Mouse (Mus musculus): ENCODE measurements around the gene Calm2. TPM values are rescaled to one million over a fixed set of nuclear protein-coding genes. Genes with fewer than 3 reads are reported as not detected.

Gene Calm2
- polyA plus RNA-seq (2012; rRNA removed), result 57.1 and 57.3 TPM in 2 replicates

DNA sequence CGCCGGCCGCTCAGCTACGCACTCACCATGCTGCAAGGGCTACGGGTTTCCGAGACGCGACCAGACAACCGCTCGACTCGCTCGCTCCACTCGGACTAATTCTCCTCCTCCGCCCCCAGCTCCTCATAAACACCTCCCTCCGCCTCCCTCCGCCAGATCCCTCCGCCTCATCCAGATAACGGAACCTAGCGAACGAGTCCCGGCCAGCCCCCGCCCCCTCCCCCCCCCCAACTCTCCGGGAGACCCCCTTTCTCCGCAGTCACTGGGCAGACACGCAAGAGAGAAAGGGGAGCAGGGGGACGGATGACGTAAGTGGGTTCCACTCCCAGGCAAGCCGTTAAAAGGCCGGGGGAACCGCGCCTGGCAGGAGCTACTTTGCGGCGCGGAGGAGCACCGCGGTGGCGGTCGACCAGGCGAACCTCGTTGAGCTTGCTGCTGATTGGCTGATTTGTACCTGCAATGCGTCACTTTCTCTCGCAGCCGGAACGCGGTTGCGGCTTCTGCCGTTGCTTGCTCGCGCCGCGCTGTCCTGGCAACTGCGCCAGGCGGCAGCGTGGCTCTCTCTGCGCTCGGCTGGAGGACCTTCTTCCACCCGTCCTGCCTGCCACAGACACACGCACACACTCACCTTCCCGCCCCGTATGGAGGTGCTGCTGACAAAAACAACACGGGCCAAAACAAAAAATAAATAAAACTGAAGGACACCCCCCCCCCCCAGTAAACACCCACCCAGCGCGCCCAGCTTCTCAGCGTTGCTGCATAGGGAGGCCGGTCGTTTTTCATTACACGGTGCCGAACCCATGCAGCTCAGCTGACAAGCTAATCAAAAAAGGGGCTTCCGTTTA, at the start of gene Calm2:
Gene Calm2, minus strand, starts transcription at position 169 of the 845 bp plus-strand sequence.
- Histone ChIP-seq H3K4me3 (ENCODE audit: control insufficient read depth, insufficient read depth, low read length) (peak within 1 kb of the TSS; percentile 74), H3K4me1 (replicated peaks; ENCODE audit: control insufficient read depth, insufficient read depth, low read length) (peaks cover 5% of the 10 kb centered on the region), H3K36me3 (ENCODE audit: control insufficient read depth, insufficient read depth, low read length) (no peaks in the 10 kb centered on the region), H3K27me3 (ENCODE audit: control insufficient read depth, insufficient read depth, low read length) (no peaks in the 10 kb centered on the region), H3K27ac (ENCODE audit: control insufficient read depth, insufficient read depth, low read length) (peak within 1 kb of the TSS; percentile 87)
- WGBS, result under 1% methylated on average over 69 of the region's 69 CpGs
- DNase-seq, result peak; percentile 97
- TF ChIP-seq CTCF (IDR thresholded peaks at IDR 0.05; ENCODE audit: borderline replicate concordance, control insufficient read depth, extremely low read depth, insufficient read depth, low read length, poor library complexity) (no peak), POLR2A (IDR thresholded peaks at IDR 0.05; ENCODE audit: control insufficient read depth, extremely low read depth, insufficient read depth, low read length, poor library complexity) (peak; percentile 99)

DNA sequence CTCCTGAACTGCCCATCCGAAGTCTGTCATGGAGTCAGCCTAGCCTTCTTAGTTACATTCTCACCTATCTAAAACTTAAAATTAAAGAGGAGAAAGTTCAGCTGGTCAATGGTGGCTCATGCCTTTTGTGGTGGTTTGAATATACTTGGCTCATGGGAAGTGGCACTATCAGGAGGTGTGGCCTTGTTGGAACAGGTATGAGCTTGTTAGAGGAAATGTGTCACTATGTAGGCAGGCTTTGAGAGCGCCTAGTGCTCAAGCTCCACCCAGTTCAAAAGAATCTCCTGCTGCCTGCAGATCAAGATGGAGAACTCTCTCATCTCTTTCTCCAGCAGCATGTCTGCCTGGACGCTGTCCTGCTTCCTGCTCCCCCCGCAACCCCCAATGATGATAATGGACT, 48.8 kb upstream of the Calm2 start:
- H3K4me1 ChIP-seq (replicated peaks; ENCODE audit: control insufficient read depth, insufficient read depth, low read length), result no peaks in the 10 kb centered on the region
- H3K27me3 ChIP-seq (ENCODE audit: control insufficient read depth, insufficient read depth, low read length), result no peaks in the 10 kb centered on the region
- no peak overlapping the region for H3K27ac ChIP-seq (ENCODE audit: control insufficient read depth, insufficient read depth, low read length)
- 95% methylated on average over 4 of the region's 4 CpGs for WGBS
- no peak for TF ChIP-seq CTCF (IDR thresholded peaks at IDR 0.05; ENCODE audit: borderline replicate concordance, control insufficient read depth, extremely low read depth, insufficient read depth, low read length, poor library complexity)
- no peak for TF ChIP-seq POLR2A (IDR thresholded peaks at IDR 0.05; ENCODE audit: control insufficient read depth, extremely low read depth, insufficient read depth, low read length, poor library complexity)
- no peak overlapping the region for H3K4me3 ChIP-seq (ENCODE audit: control insufficient read depth, insufficient read depth, low read length)
- H3K36me3 ChIP-seq (ENCODE audit: control insufficient read depth, insufficient read depth, low read length), result no peaks in the 10 kb centered on the region
- no peak for DNase-seq

GRCm38 (mm10) chr17:87494310-87494709, 47.6 kb upstream of the Calm2 start:
- Histone ChIP-seq H3K4me3 (ENCODE audit: control insufficient read depth, insufficient read depth, low read length) (no peak overlapping the region), H3K27me3 (ENCODE audit: control insufficient read depth, insufficient read depth, low read length) (no peaks in the 10 kb centered on the region), H3K4me1 (replicated peaks; ENCODE audit: control insufficient read depth, insufficient read depth, low read length) (no peaks in the 10 kb centered on the region), H3K27ac (ENCODE audit: control insufficient read depth, insufficient read depth, low read length) (no peak overlapping the region), H3K36me3 (ENCODE audit: control insufficient read depth, insufficient read depth, low read length) (no peaks in the 10 kb centered on the region)
- TF ChIP-seq POLR2A (IDR thresholded peaks at IDR 0.05; ENCODE audit: control insufficient read depth, extremely low read depth, insufficient read depth, low read length, poor library complexity), result no peak
- WGBS, result 98% methylated on average over 4 of the region's 4 CpGs
- no peak for DNase-seq

- no peak overlapping the region for H3K4me3 ChIP-seq (ENCODE audit: control insufficient read depth, insufficient read depth, low read length)
- no peaks in the 10 kb centered on the region for H3K36me3 ChIP-seq (ENCODE audit: control insufficient read depth, insufficient read depth, low read length)
- H3K27me3 ChIP-seq (ENCODE audit: control insufficient read depth, insufficient read depth, low read length), result no peaks in the 10 kb centered on the region
- DNase-seq, result no peak
- TF ChIP-seq CTCF (IDR thresholded peaks at IDR 0.05; ENCODE audit: borderline replicate concordance, control insufficient read depth, extremely low read depth, insufficient read depth, low read length, poor library complexity) (no peak), POLR2A (IDR thresholded peaks at IDR 0.05; ENCODE audit: control insufficient read depth, extremely low read depth, insufficient read depth, low read length, poor library complexity) (no peak)
- H3K27ac ChIP-seq (ENCODE audit: control insufficient read depth, insufficient read depth, low read length), result no peak overlapping the region
- WGBS, result 93% methylated on average over 4 of the region's 4 CpGs
- H3K4me1 ChIP-seq (replicated peaks; ENCODE audit: control insufficient read depth, insufficient read depth, low read length), result no peaks in the 10 kb centered on the region
Observed at GRCm38 (mm10) chr17:87492286-87492685, 45.6 kb upstream of the Calm2 start.

DNA sequence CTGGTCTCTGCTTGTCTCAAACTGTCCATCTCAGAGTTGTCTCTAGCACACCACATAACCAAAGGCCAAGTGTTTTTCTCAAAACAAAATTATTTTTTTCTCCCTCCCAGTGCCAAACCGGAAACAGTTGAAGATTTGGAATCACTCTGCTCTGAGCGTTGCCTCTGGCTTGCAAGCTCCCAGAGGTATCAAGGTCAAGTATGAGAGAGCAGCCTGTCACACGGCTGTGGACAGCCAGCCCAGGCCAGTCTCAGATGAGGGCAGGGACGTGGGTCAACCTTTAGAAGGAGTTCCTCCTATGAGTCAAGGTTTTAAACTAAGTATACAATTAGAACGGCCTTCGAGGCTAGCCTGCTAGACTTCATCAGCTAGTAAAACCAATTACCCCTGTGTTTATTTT, 43.6 kb upstream of the Calm2 start:
- H3K36me3 ChIP-seq (ENCODE audit: control insufficient read depth, insufficient read depth, low read length), result no peaks in the 10 kb centered on the region
- no peaks in the 10 kb centered on the region for H3K27me3 ChIP-seq (ENCODE audit: control insufficient read depth, insufficient read depth, low read length)
- no peak overlapping the region for H3K4me3 ChIP-seq (ENCODE audit: control insufficient read depth, insufficient read depth, low read length)
- no peaks in the 10 kb centered on the region for H3K4me1 ChIP-seq (replicated peaks; ENCODE audit: control insufficient read depth, insufficient read depth, low read length)
- no peak overlapping the region for H3K27ac ChIP-seq (ENCODE audit: control insufficient read depth, insufficient read depth, low read length)
- 92% methylated on average over 6 of the region's 6 CpGs for WGBS
- TF ChIP-seq POLR2A (IDR thresholded peaks at IDR 0.05; ENCODE audit: control insufficient read depth, extremely low read depth, insufficient read depth, low read length, poor library complexity) (no peak), CTCF (IDR thresholded peaks at IDR 0.05; ENCODE audit: borderline replicate concordance, control insufficient read depth, extremely low read depth, insufficient read depth, low read length, poor library complexity) (no peak)
- DNase-seq, result no peak

DNA sequence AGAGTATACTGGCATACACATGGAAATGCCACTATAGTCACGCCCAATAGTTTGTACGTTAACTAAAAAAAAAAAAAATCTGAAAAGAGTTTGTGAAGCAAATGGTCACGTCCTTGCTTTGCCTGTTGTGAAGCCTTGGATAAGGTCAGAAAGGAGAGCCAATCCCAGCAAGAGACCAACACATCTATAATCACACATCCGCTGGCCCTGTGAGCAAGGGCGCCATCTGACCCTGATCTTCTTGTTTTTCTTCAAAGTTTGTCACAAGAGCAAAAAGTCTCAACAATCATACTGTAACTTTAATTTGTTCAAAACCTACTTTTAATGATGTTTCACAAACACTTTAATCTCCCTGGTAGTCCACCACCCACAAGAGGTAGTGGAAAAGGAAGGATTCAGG, 39.0 kb upstream of the Calm2 start:
- no peak overlapping the region for H3K4me3 ChIP-seq (ENCODE audit: control insufficient read depth, insufficient read depth, low read length)
- H3K4me1 ChIP-seq (replicated peaks; ENCODE audit: control insufficient read depth, insufficient read depth, low read length), result no peaks in the 10 kb centered on the region
- TF ChIP-seq CTCF (IDR thresholded peaks at IDR 0.05; ENCODE audit: borderline replicate concordance, control insufficient read depth, extremely low read depth, insufficient read depth, low read length, poor library complexity) (no peak), POLR2A (IDR thresholded peaks at IDR 0.05; ENCODE audit: control insufficient read depth, extremely low read depth, insufficient read depth, low read length, poor library complexity) (no peak)
- WGBS, result 98% methylated on average over 5 of the region's 5 CpGs
- H3K36me3 ChIP-seq (ENCODE audit: control insufficient read depth, insufficient read depth, low read length), result no peaks in the 10 kb centered on the region
- no peak overlapping the region for H3K27ac ChIP-seq (ENCODE audit: control insufficient read depth, insufficient read depth, low read length)
- H3K27me3 ChIP-seq (ENCODE audit: control insufficient read depth, insufficient read depth, low read length), result no peaks in the 10 kb centered on the region
- DNase-seq, result no peak
